Mouse (Mus musculus): ENCODE data around the gene Msl3.

GRCm38 (mm10) chrX:168659275-168659674, 14.4 kb downstream of the Msl3 start:
- TF ChIP-seq POLR2A (IDR thresholded peaks at IDR 0.05; ENCODE audit: control insufficient read depth, low read depth, low read length): no peak
- no peak for TF ChIP-seq CTCF (IDR thresholded peaks at IDR 0.05; ENCODE audit: control insufficient read depth, insufficient read depth, insufficient replicate concordance, low read depth, low read length)

Data from testis, adult 2 months (tissue).